8 mouse cellular contexts compared by ENCODE assay signal in genomic region chr19:32956143-32956915, GRCm38 (mm10).
DNase-seq lines count a peak whose midpoint lies in the region; ATAC-seq and TF ChIP-seq lines count a peak whose summit lies in the region.

No protein-coding gene starts in this region.

- WGBS in forebrain, postnatal 0 days = 5% methylated on average over 9 of the region's 9 CpGs
- 4% methylated on average over 9 of the region's 9 CpGs for WGBS in macrophage (ENCODE audit: missing documents)

- peaks cover 18% of the 10 kb centered on the region for H3K4me1 ChIP-seq in ES-Bruce4 (ENCODE audit: control insufficient read depth, insufficient read depth, low read length)
- no peaks in the 10 kb centered on the region for H3K4me1 ChIP-seq in forebrain, postnatal 0 days (ENCODE audit: insufficient read depth)

- H3K4me2 ChIP-seq in forebrain, postnatal 0 days (ENCODE audit: low read depth) = peak overlapping the region; percentile 27

- TF ChIP-seq EP300 in ES-Bruce4 (IDR thresholded peaks at IDR 0.05; ENCODE audit: insufficient read depth, low read depth, low read length) = 0 out of 2 replicates have a peak, but pooled peaks have one; percentile 47

- no peak overlapping the region for H3K9ac ChIP-seq in ES-Bruce4 (ENCODE audit: low read depth, poor library complexity, severe bottlenecking)
- no peak overlapping the region for H3K9ac ChIP-seq in forebrain, postnatal 0 days

- H3K27ac ChIP-seq in ES-Bruce4 (ENCODE audit: insufficient read depth, low read length) (peak overlapping the region; percentile 85), macrophage (no peak overlapping the region)
- H3K27ac ChIP-seq in forebrain, postnatal 0 days (ENCODE audit: low read depth, low read length) = no peak overlapping the region

- no peaks in the 10 kb centered on the region for H3K9me3 ChIP-seq in ES-Bruce4 (replicated peaks; ENCODE audit: control insufficient read depth, insufficient read depth, low read length, poor library complexity, severe bottlenecking)
- no peaks in the 10 kb centered on the region for H3K9me3 ChIP-seq in forebrain, postnatal 0 days (ENCODE audit: low read length)

- ATAC-seq in CD4-positive, CD25-positive, alpha-beta regulatory T cell, adult 4 months = no peak
- ATAC-seq in forebrain, postnatal 0 days = no peak

- TF ChIP-seq POLR2A in ES-Bruce4 (IDR thresholded peaks at IDR 0.05; ENCODE audit: insufficient read depth, low read length) = no peak

- peak; percentile 49 for DNase-seq in CD4-positive, CD25-positive, alpha-beta regulatory T cell, adult 2 months (ENCODE audit: low read depth, low spot score)
- DNase-seq in forebrain, postnatal 0 days = no peak
- no peak for DNase-seq in left cerebral cortex, postnatal 4 days
- DNase-seq in ovary, postnatal 10 days (ENCODE audit: low spot score) = no peak
- no peak for DNase-seq in cerebellum, adult 8-10 months

- TF ChIP-seq CTCF in ES-Bruce4 (IDR thresholded peaks at IDR 0.05; ENCODE audit: low read depth, low read length) = no peak
- TF ChIP-seq CTCF in forebrain, postnatal 0 days (IDR thresholded peaks at IDR 0.05; ENCODE audit: low read depth) = no peak

- no peaks in the 10 kb centered on the region for H3K27me3 ChIP-seq in ES-Bruce4 (ENCODE audit: control insufficient read depth, insufficient read depth, low read length, poor library complexity, severe bottlenecking)
- H3K27me3 ChIP-seq in forebrain, postnatal 0 days (ENCODE audit: insufficient read depth, low read length) = no peaks in the 10 kb centered on the region

- H3K36me3 ChIP-seq in ES-Bruce4 (ENCODE audit: control insufficient read depth, insufficient read depth, low read length, poor library complexity, severe bottlenecking) (no peaks in the 10 kb centered on the region), macrophage (ENCODE audit: inconsistent target) (no peaks in the 10 kb centered on the region)
- H3K36me3 ChIP-seq in forebrain, postnatal 0 days (ENCODE audit: insufficient read depth) = no peaks in the 10 kb centered on the region

- intact Hi-C loops in left cerebral cortex, postnatal 4 days (cut with DNase I) = no loop called here

- H3K79me2 ChIP-seq in macrophage (ENCODE audit: inconsistent target) = no peaks in the 10 kb centered on the region

- peak overlapping the region; percentile 30; the same call in 1 of the 2 replicates for H3K4me3 ChIP-seq in ES-Bruce4 (ENCODE audit: low read depth, low read length)
- no peak overlapping the region for H3K4me3 ChIP-seq in forebrain, postnatal 0 days (ENCODE audit: low read depth, low read length)
- peak overlapping the region; percentile 28 for H3K4me3 ChIP-seq in macrophage (ENCODE audit: inconsistent target)
